Mouse (Mus musculus): ENCODE measurements around the gene Mrfap1.

- TF ChIP-seq GATA1 (IDR thresholded peaks at IDR 0.05; ENCODE audit: low read length) (no peak), TAL1 (IDR thresholded peaks at IDR 0.05; ENCODE audit: low read length) (no peak)
Measured at GRCm38 (mm10) chr5:36822907-36823306, 26.3 kb upstream of the Mrfap1 start.
